Mouse (Mus musculus): Measurements from ENCODE around the gene BC024063.

GRCm38 (mm10) chr10:82127850-82128401 lies 44.8 kb downstream of the BC024063 start, which contains the start of gene AU041133:
- peak; percentile 72 for TF ChIP-seq HCFC1 (IDR thresholded peaks at IDR 0.05; ENCODE audit: borderline replicate concordance, insufficient read depth, low read length)
- TF ChIP-seq MAFK (IDR thresholded peaks at IDR 0.05; ENCODE audit: insufficient read depth, low read depth, low read length), result no peak
- TF ChIP-seq ZC3H11A (IDR thresholded peaks at IDR 0.05; ENCODE audit: borderline replicate concordance, low read depth, low read length), result no peak
- TF ChIP-seq CHD2 (IDR thresholded peaks at IDR 0.05; ENCODE audit: low read depth, low read length), result no peak
- no peak for TF ChIP-seq ZNF384 (IDR thresholded peaks at IDR 0.05; ENCODE audit: low read depth, low read length)

Data from ES-E14 (cell line).